Mouse (Mus musculus) ES-E14 (cell line): Measurements from ENCODE around the gene Dedd2.

Experiments
- CHD2 ChIP-seq: IDR thresholded peaks from 2 replicates; pipeline ENCODE4 v1.6.1; 2014; ENCODE audit warnings: mild to moderate bottlenecking, low read depth, low read length, inconsistent platforms
- HCFC1 ChIP-seq: IDR thresholded peaks from 2 replicates; pipeline ENCODE4 v1.6.1; 2012; ENCODE audit warnings: low read length, inconsistent platforms, borderline replicate concordance; ENCODE audit not compliant: insufficient read depth
- MAFK ChIP-seq: IDR thresholded peaks from 2 replicates; pipeline ENCODE4 v1.6.1; 2014; ENCODE audit warnings: mild to moderate bottlenecking, low read depth, low read length, inconsistent platforms; ENCODE audit not compliant: insufficient read depth
- ZC3H11A ChIP-seq: IDR thresholded peaks from 2 replicates; pipeline ENCODE4 v1.6.1; 2012; ENCODE audit warnings: low read depth, mild to moderate bottlenecking, inconsistent platforms, low read length, borderline replicate concordance
- ZNF384 ChIP-seq: IDR thresholded peaks from 2 replicates; pipeline ENCODE4 v1.6.1; 2012; ENCODE audit warnings: low read depth, low read length, inconsistent platforms

GRCm38 (mm10) chr7:25210482-25210881 lies 9.9 kb downstream of the Dedd2 start:
- TF ChIP-seq CHD2 (no peak), HCFC1 (no peak), ZC3H11A (no peak), MAFK (no peak), ZNF384 (no peak)
